Mouse (Mus musculus): Measurements from ENCODE around the gene Hist1h2ba.

DNA sequence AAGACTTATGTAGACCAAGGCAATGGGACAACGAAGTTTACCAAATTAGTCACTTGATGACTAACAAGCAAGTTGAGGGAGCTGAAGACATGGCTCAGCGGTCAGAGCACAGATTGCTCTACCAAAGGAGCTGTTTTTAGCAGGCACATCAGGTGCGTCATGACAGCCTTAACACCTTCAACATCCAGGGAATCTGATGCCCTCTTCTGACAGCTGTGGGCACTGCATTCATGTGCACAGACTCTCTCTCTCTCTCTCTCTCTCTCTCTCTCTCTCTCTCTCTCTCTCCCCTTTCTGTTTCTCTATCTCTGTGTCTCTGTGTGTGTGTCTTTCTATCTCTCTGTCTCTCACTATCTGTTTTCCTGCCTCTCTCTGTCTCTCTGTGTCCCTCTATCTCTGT lies 17.0 kb upstream of the Hist1h2ba start:
- no peak for TF ChIP-seq GATA1 (IDR thresholded peaks at IDR 0.05; ENCODE audit: low read length)
- TF ChIP-seq TAL1 (IDR thresholded peaks at IDR 0.05; ENCODE audit: low read length): no peak
